Mouse (Mus musculus) neural tube, embryonic 11.5 days (tissue): Measurements from ENCODE around the gene Iqcc. TPM values are rescaled to one million over a fixed set of nuclear protein-coding genes. Genes with fewer than 3 reads are reported as not detected.

ENCODE experiments used
- ATAC-seq: fragments of 200-750 bp; cut with Nextera tagmentation; 2 replicates; pipeline ENCODE4 v1.8.0; 2017; ENCODE audit warnings: moderate number of reproducible peaks, mild to moderate bottlenecking, moderate TSS enrichment, moderate library complexity; ENCODE audit not compliant: insufficient read depth, low FRiP score, low TSS enrichment
- DNase-seq: peaks from one replicate; pipeline ENCODE4 v3.0.0-alpha.2; 2015; ENCODE audit warnings: low spot score
- H3K27ac ChIP-seq: fragments of 300-500 bp; sonication (generic); 2 replicates; pipeline ENCODE4 v1.5.1; 2014; ENCODE audit warnings: low read depth, mild to moderate bottlenecking, low read length
- H3K27me3 ChIP-seq: fragments of 300-500 bp; sonication (generic); 2 replicates; pipeline ENCODE4 v1.6.1; 2014; ENCODE audit warnings: mild to moderate bottlenecking, low read length, mixed read lengths; ENCODE audit not compliant: control insufficient read depth, insufficient read depth
- H3K36me3 ChIP-seq: fragments of 300-500 bp; sonication (generic); 2 replicates; pipeline ENCODE4 v1.6.1; 2014; ENCODE audit warnings: mild to moderate bottlenecking, low read length, moderate library complexity, mixed read lengths; ENCODE audit not compliant: control insufficient read depth, insufficient read depth
- H3K4me1 ChIP-seq: fragments of 300-500 bp; sonication (generic); 2 replicates; pipeline ENCODE4 v1.6.1; 2014; ENCODE audit warnings: low read length, mixed read lengths; ENCODE audit not compliant: control insufficient read depth, insufficient read depth
- H3K4me2 ChIP-seq: fragments of 300-500 bp; sonication (generic); 2 replicates; pipeline ENCODE4 v1.6.1; 2014; ENCODE audit warnings: low read depth, mild to moderate bottlenecking, moderate library complexity
- H3K4me3 ChIP-seq: fragments of 300-500 bp; sonication (generic); 2 replicates; pipeline ENCODE4 v1.5.1; 2014; ENCODE audit warnings: low read depth, low read length
- H3K9ac ChIP-seq: fragments of 300-500 bp; sonication (generic); 2 replicates; pipeline ENCODE4 v1.6.1; 2014; ENCODE audit warnings: mild to moderate bottlenecking, low read length
- H3K9me3 ChIP-seq: fragments of 300-500 bp; sonication (generic); 2 replicates; pipeline ENCODE4 v1.6.1; 2016; ENCODE audit warnings: low read length; ENCODE audit not compliant: control insufficient read depth
- WGBS: fragments of 180-500 bp; shearing (Covaris S2); extraction: QIAGEN DNeasy Blood & Tissue Kit; methylation state at CpG from one replicate; pipeline ENCODE4 v1.1.7; 2014; 5-methylcytosine and 5-hydroxymethylcytosine counted together
- polyA plus RNA-seq: library from polyadenylated mRNA; unstranded; fragments of >200 nt; fragmentation: Nextera tagmentation; extraction: Ambion mirVana; gene quantifications from 2 replicates; pipeline ENCODE4 v1.2.1, GENCODE M21; 2014

Gene Iqcc
- polyA plus RNA-seq, 1 experiment from 2014 or later: 25.7 TPM

DNA sequence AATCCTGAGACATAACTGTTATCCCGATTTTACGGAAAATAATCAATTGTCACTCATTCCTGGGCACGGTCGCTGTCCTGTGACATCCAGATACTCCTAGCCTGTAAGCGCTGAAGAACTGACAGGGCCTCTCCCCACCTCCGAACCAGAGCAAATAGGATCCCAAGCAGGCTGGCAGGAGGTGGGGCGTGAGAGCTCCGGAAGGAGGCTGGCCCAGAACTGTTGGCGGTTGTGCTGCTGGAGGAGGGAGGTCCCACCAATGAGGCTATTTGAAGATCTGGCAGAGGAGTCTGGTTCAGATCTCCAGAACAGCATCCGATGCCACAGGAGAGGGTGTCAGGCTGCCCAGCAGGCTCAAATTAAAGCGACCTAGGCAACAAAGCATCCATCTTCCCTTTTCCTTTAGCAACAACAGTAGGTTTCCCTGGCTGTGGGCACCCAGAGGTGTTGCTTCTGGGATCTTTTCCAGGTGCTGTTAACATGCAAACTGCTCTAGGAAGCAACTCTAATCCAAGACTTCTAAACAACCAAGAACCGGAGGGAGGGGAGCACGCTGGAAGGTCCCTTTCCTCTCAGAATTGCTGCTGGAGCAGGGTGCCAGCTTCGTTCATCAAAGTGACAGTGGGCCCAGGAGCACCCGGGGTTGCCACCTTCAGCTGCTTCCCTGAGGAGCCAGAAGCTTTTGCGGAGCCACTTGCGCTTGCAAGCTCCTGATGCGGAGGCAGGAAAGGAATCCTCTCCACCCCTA is 5.6 kb upstream of the Iqcc start:
- peak overlapping the region; percentile 79 for H3K4me2 ChIP-seq
- H3K4me3 ChIP-seq: peak overlapping the region; percentile 59
- DNase-seq (peak; percentile 86), ATAC-seq (peak; percentile 77)
- H3K4me1 ChIP-seq: peaks cover 22% of the 10 kb centered on the region
- peak overlapping the region; percentile 84 for H3K27ac ChIP-seq
- peaks cover 19% of the 10 kb centered on the region for H3K36me3 ChIP-seq
- peak overlapping the region; percentile 77 for H3K9ac ChIP-seq
- H3K27me3 ChIP-seq: no peaks in the 10 kb centered on the region
- 2% methylated on average over 18 of the region's 18 CpGs for WGBS
- H3K9me3 ChIP-seq: no peaks in the 10 kb centered on the region

DNA sequence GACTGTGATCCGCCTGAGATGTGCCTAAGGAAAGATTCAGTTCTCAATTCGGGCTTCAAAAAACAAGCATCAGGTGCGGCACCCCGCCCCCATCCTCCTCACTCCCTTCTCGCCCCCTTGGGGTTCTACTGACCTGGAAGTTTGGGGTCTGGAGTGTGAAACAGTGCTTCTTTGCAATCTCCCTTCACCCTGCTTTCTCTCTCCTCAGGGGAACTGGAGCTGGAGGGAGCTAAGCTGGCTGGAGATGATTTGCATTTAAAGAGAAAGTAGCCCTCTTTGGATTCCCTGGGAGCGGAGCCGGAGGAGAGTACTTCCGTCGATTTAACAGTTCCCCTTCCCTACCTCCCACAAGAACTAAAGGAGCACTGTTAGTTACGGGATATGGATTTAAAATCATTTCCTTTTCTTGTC is 4.8 kb upstream of the Iqcc start, which contains the start of gene Ccdc28b:
Ccdc28b (minus strand) TSS at position 267 of the 411 bp plus-strand sequence.
- Histone ChIP-seq H3K4me3 (peak within 1 kb of the TSS; percentile 59), H3K9me3 (no peaks in the 10 kb centered on the region), H3K9ac (peak within 1 kb of the TSS; percentile 77), H3K27me3 (no peaks in the 10 kb centered on the region), H3K36me3 (peaks cover 13% of the 10 kb centered on the region), H3K4me2 (peak within 1 kb of the TSS; percentile 79), H3K27ac (peak within 1 kb of the TSS; percentile 84), H3K4me1 (peaks cover 22% of the 10 kb centered on the region)
- DNase-seq: peak; percentile 60
- under 1% methylated on average over 10 of the region's 10 CpGs for WGBS
- ATAC-seq: no peak; the same call in 1 of the 2 replicates

DNA sequence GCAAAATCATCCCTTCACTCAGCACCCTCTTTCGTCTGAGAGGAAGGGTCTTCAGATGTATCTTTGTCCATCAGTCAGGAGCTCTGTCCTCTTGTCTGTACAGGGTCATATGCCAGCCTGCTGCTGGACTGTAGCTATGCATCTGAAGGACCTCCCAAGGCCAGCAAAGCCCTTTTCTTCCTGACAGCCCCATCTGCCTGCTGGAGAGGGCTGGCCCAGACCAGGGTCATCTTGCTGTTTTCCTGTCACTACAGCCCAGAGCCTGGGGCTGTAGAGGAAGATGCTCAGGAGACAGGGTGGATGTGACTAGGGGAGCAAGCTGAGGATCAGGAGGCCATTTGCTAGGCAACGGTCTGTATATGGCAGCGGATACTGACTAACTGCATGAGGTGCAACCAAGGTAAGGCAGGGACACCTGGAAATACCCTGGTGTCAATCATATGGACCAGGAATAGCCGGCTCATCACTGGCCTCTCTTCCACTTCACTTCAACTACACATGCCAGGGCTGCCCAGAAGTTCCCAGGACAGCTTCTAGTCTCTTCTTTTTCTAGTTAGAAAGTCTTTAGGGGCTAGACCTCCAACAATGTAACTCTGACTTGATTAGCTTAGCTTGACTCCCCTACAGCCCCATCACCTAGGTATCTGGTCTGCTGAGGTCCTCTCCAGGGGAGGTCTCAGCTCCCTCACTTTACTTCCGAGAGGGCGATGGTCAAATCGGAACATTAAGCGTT is 4.1 kb upstream of the Iqcc start:
- DNase-seq (no peak), ATAC-seq (no peak)
- no peaks in the 10 kb centered on the region for H3K9me3 ChIP-seq
- H3K27me3 ChIP-seq: no peaks in the 10 kb centered on the region
- H3K4me1 ChIP-seq: peaks cover 27% of the 10 kb centered on the region
- peaks cover 11% of the 10 kb centered on the region for H3K36me3 ChIP-seq
- peak overlapping the region; percentile 59 for H3K4me3 ChIP-seq
- 23% methylated on average over 8 of the region's 8 CpGs for WGBS
- H3K9ac ChIP-seq: peak overlapping the region; percentile 77
- peak overlapping the region; percentile 84; the same call in 1 of the 2 replicates for H3K27ac ChIP-seq
- peak overlapping the region; percentile 79 for H3K4me2 ChIP-seq

DNA sequence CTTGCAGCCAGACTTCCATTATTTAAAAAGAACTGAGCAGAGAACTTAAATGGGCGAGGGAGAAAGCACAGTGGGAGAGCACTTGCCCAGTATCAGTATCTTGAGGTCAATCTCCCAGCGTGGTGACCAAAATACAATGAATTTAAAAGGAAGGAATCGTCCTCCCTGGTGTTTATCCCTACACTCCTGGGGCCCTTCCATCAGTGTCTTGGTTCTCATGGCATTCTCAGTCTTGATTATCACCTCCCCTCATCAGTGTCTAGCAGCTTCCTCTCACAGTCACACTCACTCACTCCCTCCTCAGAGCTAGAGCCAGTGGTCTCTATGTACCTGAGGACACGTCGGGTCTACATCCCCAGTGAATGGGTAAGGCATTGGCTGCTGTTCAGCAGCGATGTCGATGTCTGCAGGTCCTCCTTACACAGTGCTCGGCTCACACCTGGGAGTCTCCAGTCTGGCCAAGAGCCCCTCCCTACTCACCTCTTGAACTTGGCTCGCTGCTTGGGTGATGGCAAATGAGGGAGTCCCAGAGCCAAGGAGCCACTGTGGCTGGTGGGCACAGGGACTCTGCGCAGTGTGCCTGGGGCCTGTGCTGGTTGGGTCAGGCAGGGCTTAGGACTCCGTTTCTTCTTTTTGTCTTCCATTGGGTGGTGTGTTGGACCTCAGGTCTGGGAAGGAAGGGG is 3.4 kb upstream of the Iqcc start:
- Histone ChIP-seq H3K4me2 (peak overlapping the region; percentile 79), H3K9ac (peak overlapping the region; percentile 77), H3K9me3 (no peaks in the 10 kb centered on the region), H3K4me1 (peaks cover 27% of the 10 kb centered on the region), H3K36me3 (peaks cover 5% of the 10 kb centered on the region), H3K4me3 (no peak overlapping the region), H3K27ac (no peak overlapping the region), H3K27me3 (no peaks in the 10 kb centered on the region)
- ATAC-seq (no peak), DNase-seq (no peak)
- WGBS: 78% methylated on average over 11 of the region's 11 CpGs

- DNase-seq (no peak), ATAC-seq (no peak)
- Histone ChIP-seq H3K4me1 (peaks cover 27% of the 10 kb centered on the region), H3K9ac (no peak overlapping the region), H3K36me3 (no peaks in the 10 kb centered on the region), H3K9me3 (no peaks in the 10 kb centered on the region), H3K27ac (no peak overlapping the region), H3K27me3 (no peaks in the 10 kb centered on the region), H3K4me2 (no peak overlapping the region), H3K4me3 (no peak overlapping the region)
- WGBS: 86% methylated on average over 8 of the region's 8 CpGs
Measured at GRCm38 (mm10) chr4:129621283-129621841, 2.5 kb upstream of the Iqcc start.

GRCm38 (mm10) chr4:129620419-129621282 is 1.8 kb upstream of the Iqcc start:
- Histone ChIP-seq H3K9ac (no peak overlapping the region), H3K4me1 (peaks cover 26% of the 10 kb centered on the region)
- no peak for ATAC-seq

GRCm38 (mm10) chr4:129618031-129618430 is 868 bp downstream of the Iqcc start:
- Histone ChIP-seq H3K4me1 (peaks cover 12% of the 10 kb centered on the region), H3K9me3 (no peaks in the 10 kb centered on the region), H3K27ac (no peak overlapping the region; the same call in 1 of the 2 replicates), H3K4me3 (peak overlapping the region; percentile 59), H3K9ac (peak overlapping the region; percentile 79), H3K36me3 (no peaks in the 10 kb centered on the region), H3K4me2 (peak overlapping the region; percentile 60), H3K27me3 (no peaks in the 10 kb centered on the region)
- DNase-seq: no peak
- no peak for ATAC-seq
- WGBS: 90% methylated on average over 5 of the region's 5 CpGs

More at GRCm38 (mm10) chr4:129620419-129621282, 1.8 kb upstream of the Iqcc start:
- no peaks in the 10 kb centered on the region for H3K27me3 ChIP-seq
- no peak overlapping the region for H3K4me3 ChIP-seq
- H3K4me2 ChIP-seq: no peak overlapping the region
- H3K9me3 ChIP-seq: no peaks in the 10 kb centered on the region
- H3K36me3 ChIP-seq: no peaks in the 10 kb centered on the region
- 88% methylated on average over 11 of the region's 11 CpGs for WGBS
- no peak for DNase-seq
- no peak overlapping the region for H3K27ac ChIP-seq
